Mouse (Mus musculus) CH12.LX (cell line): Measurements from ENCODE around the gene AC124502.3. TPM values are rescaled to one million over a fixed set of nuclear protein-coding genes. Genes with fewer than 3 reads are reported as not detected.

Experiments used
- DNase-seq: peaks from one replicate; pipeline ENCODE4 v3.0.0-alpha.2; 2013; ENCODE audit errors: extremely low read depth
- H3K27ac ChIP-seq: 2 replicates; pipeline ENCODE4 v1.5.1; 2012; ENCODE audit warnings: low read depth, mild to moderate bottlenecking, control low read depth, moderate library complexity; ENCODE audit not compliant: insufficient read depth
- H3K27me3 ChIP-seq: replicated peaks from 2 replicates; pipeline ENCODE3; 2012; ENCODE audit warnings: inconsistent platforms
- H3K36me3 ChIP-seq, 2 experiments: replicated peaks in 1 of 2; 2 replicates each; pipeline versions ENCODE3 to v1.6.1; 2012; ENCODE audit warnings: inconsistent platforms in 1 of 2, low read length in 1 of 2, mild to moderate bottlenecking in 1 of 2, mixed read lengths in 1 of 2, moderate library complexity in 1 of 2; ENCODE audit not compliant: control insufficient read depth in 1 of 2, insufficient read depth in 1 of 2
- H3K4me1 ChIP-seq, 2 experiments: 2 replicates each; pipeline ENCODE4 v1.6.1; 2012; ENCODE audit warnings: inconsistent platforms in 1 of 2, moderate library complexity in 1 of 2; ENCODE audit not compliant: insufficient read depth in 2 of 2, control insufficient read depth in 1 of 2
- H3K4me2 ChIP-seq: 2 replicates; pipeline ENCODE4 v1.6.1; 2012; ENCODE audit warnings: low read depth, mild to moderate bottlenecking, control low read depth; ENCODE audit not compliant: poor library complexity, insufficient read depth, severe bottlenecking
- H3K4me3 ChIP-seq, 3 experiments: fragments of 150-350 bp in 1 of 3; sonication (generic) in 1 of 3; replicated peaks in 1 of 3; 2 replicates each; pipeline versions ENCODE3 to v1.5.1; 2011 to 2012; ENCODE audit warnings: low read depth in 2 of 3, low read length in 2 of 3, mild to moderate bottlenecking in 2 of 3, moderate library complexity in 2 of 3, control low read depth in 1 of 3, improper control_type of control experiment in 1 of 3, inconsistent platforms in 1 of 3, mixed read lengths in 1 of 3; ENCODE audit not compliant: poor library complexity in 1 of 3
- H3K79me2 ChIP-seq: replicated peaks from 2 replicates; pipeline ENCODE4 v1.6.1; 2012; ENCODE audit warnings: mild to moderate bottlenecking, moderate library complexity; ENCODE audit not compliant: control insufficient read depth, poor library complexity, insufficient read depth, severe bottlenecking; ENCODE audit errors: extremely low read depth
- H3K9ac ChIP-seq: 2 replicates; pipeline ENCODE4 v1.6.1; 2012; ENCODE audit warnings: low read depth, mild to moderate bottlenecking, control low read depth, moderate library complexity; ENCODE audit not compliant: insufficient read depth
- H3K9me3 ChIP-seq: replicated peaks from 2 replicates; pipeline ENCODE3; 2012; ENCODE audit warnings: low read length, inconsistent platforms, mixed read lengths
- BHLHE40 ChIP-seq: IDR thresholded peaks from 2 replicates; pipeline ENCODE4 v1.6.1; 2011; ENCODE audit warnings: mild to moderate bottlenecking, low read depth, low read length, improper control_type of control experiment
- CHD1 ChIP-seq: IDR thresholded peaks from 2 replicates; pipeline ENCODE4 v1.6.1; 2012; ENCODE audit warnings: low read depth, low read length, improper control_type of control experiment, inconsistent platforms
- CTCF ChIP-seq, 2 experiments: IDR thresholded peaks in 1 of 2; conservative IDR thresholded peaks in 1 of 2; 2 replicates each; pipeline ENCODE4 v1.5.1; 2011 to 2012; ENCODE audit warnings: low read depth in 2 of 2, low read length in 2 of 2, improper control_type of control experiment in 1 of 2, inconsistent platforms in 1 of 2, mild to moderate bottlenecking in 1 of 2, moderate library complexity in 1 of 2
- ELF1 ChIP-seq: IDR thresholded peaks from 2 replicates; pipeline ENCODE4 v1.6.1; 2014; ENCODE audit warnings: low read depth, mild to moderate bottlenecking, inconsistent platforms, low read length, improper control_type of control experiment
- EP300 ChIP-seq: IDR thresholded peaks from 2 replicates; pipeline ENCODE4 v1.6.1; 2011; ENCODE audit warnings: low read length, improper control_type of control experiment
- ETS1 ChIP-seq: conservative IDR thresholded peaks from 2 replicates; pipeline ENCODE4 v1.6.1; 2012; ENCODE audit warnings: low read depth, mild to moderate bottlenecking, inconsistent platforms, low read length, improper control_type of control experiment, moderate library complexity
- IRF4 ChIP-seq: IDR thresholded peaks from 2 replicates; pipeline ENCODE4 v1.6.1; 2014; ENCODE audit warnings: low read depth, mild to moderate bottlenecking, inconsistent platforms, low read length, improper control_type of control experiment
- MAFK ChIP-seq: IDR thresholded peaks from 2 replicates; pipeline ENCODE4 v1.6.1; 2011; ENCODE audit warnings: low read length, improper control_type of control experiment; ENCODE audit not compliant: insufficient replicate concordance
- MEF2A ChIP-seq: IDR thresholded peaks from 2 replicates; pipeline ENCODE4 v1.6.1; 2014; ENCODE audit warnings: low read depth, mild to moderate bottlenecking, inconsistent platforms, low read length, improper control_type of control experiment, borderline replicate concordance
- MYC ChIP-seq: IDR thresholded peaks from 2 replicates; pipeline ENCODE4 v1.6.1; 2011; ENCODE audit warnings: low read depth, mild to moderate bottlenecking, improper control_type of control experiment, low read length
- NRF1 ChIP-seq: IDR thresholded peaks from 2 replicates; pipeline ENCODE4 v1.6.1; 2014; ENCODE audit warnings: low read depth, mild to moderate bottlenecking, inconsistent platforms, low read length, improper control_type of control experiment, moderate library complexity
- POLR2A ChIP-seq: IDR thresholded peaks from 2 replicates; pipeline ENCODE4 v1.6.1; 2011; ENCODE audit warnings: low read depth, mild to moderate bottlenecking, improper control_type of control experiment, low read length
- POLR2AphosphoS2 ChIP-seq: IDR thresholded peaks from 2 replicates; pipeline ENCODE4 v1.6.1; 2011; ENCODE audit warnings: low read depth, low read length, improper control_type of control experiment
- RAD21 ChIP-seq: IDR thresholded peaks from 2 replicates; pipeline ENCODE4 v1.6.1; 2011; ENCODE audit warnings: low read depth, mild to moderate bottlenecking, low read length, improper control_type of control experiment, moderate library complexity
- RCOR1 ChIP-seq: conservative IDR thresholded peaks from 2 replicates; pipeline ENCODE4 v1.6.1; 2012; ENCODE audit warnings: low read depth, mild to moderate bottlenecking, inconsistent platforms, low read length, improper control_type of control experiment
- SMC3 ChIP-seq: IDR thresholded peaks from 2 replicates; pipeline ENCODE4 v1.6.1; 2011; ENCODE audit warnings: low read depth, low read length, improper control_type of control experiment
- TBP ChIP-seq: conservative IDR thresholded peaks from 2 replicates; pipeline ENCODE4 v1.6.1; 2011; ENCODE audit warnings: low read depth, low read length, improper control_type of control experiment
- UBTF ChIP-seq: IDR thresholded peaks from 2 replicates; pipeline ENCODE4 v1.6.1; 2012; ENCODE audit warnings: low read depth, mild to moderate bottlenecking, inconsistent platforms, low read length, improper control_type of control experiment, moderate library complexity
- ZC3H11A ChIP-seq: IDR thresholded peaks from 2 replicates; pipeline ENCODE4 v1.6.1; 2012; ENCODE audit warnings: low read depth, mild to moderate bottlenecking, inconsistent platforms, low read length, improper control_type of control experiment
- ZNF384 ChIP-seq: IDR thresholded peaks from 2 replicates; pipeline ENCODE4 v1.6.1; 2012; ENCODE audit warnings: low read depth, low read length, improper control_type of control experiment, inconsistent platforms
- dilution Hi-C: fragments of 300-500 bp; cut with MboI; formaldehyde crosslinking; loops from 2 replicates; pipeline ENCODE4 v1.14.3; 2020; ENCODE audit warnings: low sequenced_read_pairs; ENCODE audit not compliant: extremely low pct_unique_long_range_greater_than_20kb, extremely low pct_ligation_motif_present
- in situ Hi-C: fragments of 300-500 bp; cut with MboI; formaldehyde crosslinking; loops from 3 replicates; pipeline ENCODE4 v1.14.3; 2019; ENCODE audit warnings: low sequenced_read_pairs, low pct_ligation_motif_present, low pct_unique_long_range_greater_than_20kb, mixed read lengths
- polyA plus RNA-seq: library from polyadenylated mRNA; unstranded; fragments of >175 nt; gene quantifications from 2 replicates; pipeline ENCODE4 v1.2.1, GENCODE M21; 2012; ENCODE audit warnings: low read depth; ENCODE audit not compliant: insufficient read length
- total RNA-seq, 2 experiments: library from RNA; depleted of rRNA; stranded (reverse); fragments of 300-350 nt in 1 of 2; fragments of >200 nt in 1 of 2; gene quantifications; 2 replicates each; pipeline ENCODE4 v1.2.3; 2012 to 2014

AC124502.3 gene
- total and polyA plus RNA-seq, 3 experiments, result 0.15 to 2.1 (median 0.29) TPM

DNA sequence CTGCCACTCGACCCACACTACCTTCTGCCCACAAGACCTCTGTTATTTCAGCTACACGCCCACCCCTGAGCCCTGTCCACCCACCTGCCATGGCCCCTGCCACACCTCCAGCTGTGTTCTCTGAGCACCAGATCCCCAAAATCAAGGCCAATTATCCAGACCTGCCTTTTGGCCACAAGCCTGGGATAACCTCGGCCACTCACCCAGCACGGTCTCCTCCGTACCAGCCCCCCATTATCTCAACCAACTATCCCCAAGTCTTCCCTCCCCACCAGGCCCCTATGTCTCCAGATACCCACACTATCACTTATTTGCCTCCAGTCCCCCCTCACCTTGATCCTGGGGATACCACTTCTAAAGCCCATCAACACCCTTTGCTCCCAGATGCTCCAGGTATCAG lies 30.8 kb downstream of the AC124502.3 start:
- Histone ChIP-seq H3K36me3 (no peaks in the 10 kb centered on the region), H3K9me3 (no peaks in the 10 kb centered on the region), H3K4me1 (peaks cover 6 to 23% of the 10 kb centered on the region in 2 experiments; a peak in 3 of 4 replicates), H3K27me3 (peaks cover 85% of the 10 kb centered on the region), H3K79me2 (no peaks in the 10 kb centered on the region), H3K4me3 (no peak overlapping the region), H3K4me2 (no peak overlapping the region)
- DNase-seq, result no peak
- dilution Hi-C loops (no loop called here), in situ Hi-C loops (no loop called here)
- TF ChIP-seq ZNF384, result no peak
- TF ChIP-seq CHD1, result no peak
- TF ChIP-seq RCOR1, result no peak
- TF ChIP-seq RAD21, result no peak
- TF ChIP-seq POLR2AphosphoS2, result no peak
- TF ChIP-seq UBTF, result no peak
- TF ChIP-seq MAFK, result no peak
- no peak for TF ChIP-seq NRF1
- no peak for TF ChIP-seq BHLHE40
- TF ChIP-seq POLR2A, result no peak
- no peak for TF ChIP-seq MEF2A
- no peak for TF ChIP-seq CTCF (conservative IDR thresholded peaks at IDR 0.05 in 1 of 2, IDR thresholded peaks at IDR 0.05 in 1 of 2; ENCODE audit: low read depth in 2 of 2, low read length in 2 of 2)
- TF ChIP-seq ELF1, result no peak
- TF ChIP-seq SMC3, result no peak
- no peak for TF ChIP-seq MYC
- no peak for TF ChIP-seq TBP
- TF ChIP-seq EP300, result no peak
- no peak for TF ChIP-seq IRF4
- TF ChIP-seq, all 38 proteins: peak for 0
- Histone ChIP-seq H3K9ac (no peak overlapping the region), H3K27ac (no peak overlapping the region)

DNA sequence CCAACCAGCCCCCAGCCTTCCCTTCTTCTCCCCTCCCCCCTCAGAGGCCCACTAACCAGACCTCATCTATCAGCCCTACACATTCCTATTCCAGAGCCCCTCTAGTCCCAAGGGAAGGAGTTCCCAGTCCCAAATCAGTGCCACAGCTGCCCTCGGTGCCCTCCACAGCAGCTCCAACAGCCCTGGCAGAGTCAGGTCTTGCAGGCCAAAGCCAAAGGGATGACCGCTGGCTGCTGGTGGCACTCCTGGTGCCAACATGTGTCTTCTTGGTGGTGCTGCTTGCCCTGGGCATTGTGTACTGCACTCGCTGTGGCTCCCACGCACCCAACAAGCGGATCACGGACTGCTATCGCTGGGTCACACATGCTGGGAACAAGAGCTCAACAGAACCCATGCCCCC lies 31.3 kb downstream of the AC124502.3 start:
- Histone ChIP-seq H3K4me1 (peaks cover 8 to 23% of the 10 kb centered on the region in 2 experiments; a peak in 3 of 4 replicates), H3K79me2 (no peaks in the 10 kb centered on the region), H3K9me3 (no peaks in the 10 kb centered on the region), H3K27me3 (peaks cover 84% of the 10 kb centered on the region)
- dilution Hi-C loops, result no loop called here
- no peak for DNase-seq
- in situ Hi-C loops, result no loop called here
- TF ChIP-seq ETS1 (no peak), BHLHE40 (no peak), ZC3H11A (no peak), SMC3 (no peak)
- TF ChIP-seq, all 38 proteins: peak for 0
- H3K27ac ChIP-seq, result no peak overlapping the region
- no peak overlapping the region for H3K4me3 ChIP-seq
- no peaks in the 10 kb centered on the region for H3K36me3 ChIP-seq
- no peak overlapping the region for H3K9ac ChIP-seq
- H3K4me2 ChIP-seq, result no peak overlapping the region
